Mouse (Mus musculus): ENCODE data around the gene Wfikkn2.

Wfikkn2 gene

DNA sequence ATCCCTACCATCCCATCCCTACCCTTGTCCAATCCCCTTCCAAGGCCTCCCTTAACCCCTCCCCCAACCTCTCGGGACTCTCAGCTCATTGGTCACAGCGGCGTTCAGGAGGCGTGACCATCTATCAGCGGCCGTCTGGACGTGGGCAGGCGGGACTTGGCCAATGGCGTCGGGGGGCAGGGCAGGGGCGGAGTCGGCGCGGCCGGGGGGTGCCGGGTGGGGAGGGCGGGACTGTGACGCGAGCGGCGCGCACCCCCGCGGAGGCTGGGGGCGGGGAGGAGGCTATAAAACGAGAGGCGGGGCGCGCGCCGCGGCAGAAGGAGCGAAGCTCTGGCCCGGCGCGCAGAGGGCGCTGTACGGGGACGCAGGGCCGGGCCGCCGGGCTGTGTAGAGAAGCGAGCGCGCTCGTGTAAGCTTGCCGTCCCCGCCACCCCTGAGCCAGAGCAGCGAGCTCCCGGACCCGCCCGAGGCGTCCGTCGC lies 34.6 kb downstream of the Wfikkn2 start, which contains the start of gene Tob1:
Gene Tob1, plus strand, starts transcription at position 331 of the 480 bp plus-strand sequence.
- peaks cover 38% of the 10 kb centered on the region for H3K4me1 ChIP-seq (replicated peaks; ENCODE audit: low read depth, low read length)
- TF ChIP-seq CTCF (conservative IDR thresholded peaks at IDR 0.05; ENCODE audit: low read length) = no peak
- TF ChIP-seq NANOG (IDR thresholded peaks at IDR 0.05; ENCODE audit: borderline replicate concordance, low read length) = no peak
- TF ChIP-seq POU5F1 (IDR thresholded peaks at IDR 0.05; ENCODE audit: borderline replicate concordance, low read length) = no peak
- peak within 1 kb of the TSS; percentile 90 for H3K4me3 ChIP-seq (replicated peaks; ENCODE audit: low read length)
- no peaks in the 10 kb centered on the region for H3K27me3 ChIP-seq (ENCODE audit: insufficient read depth, low read length)
- no peaks in the 10 kb centered on the region for H3K9me3 ChIP-seq (ENCODE audit: low read length)
- peaks cover 24% of the 10 kb centered on the region for H3K36me3 ChIP-seq (ENCODE audit: insufficient read depth, low read length)

DNA sequence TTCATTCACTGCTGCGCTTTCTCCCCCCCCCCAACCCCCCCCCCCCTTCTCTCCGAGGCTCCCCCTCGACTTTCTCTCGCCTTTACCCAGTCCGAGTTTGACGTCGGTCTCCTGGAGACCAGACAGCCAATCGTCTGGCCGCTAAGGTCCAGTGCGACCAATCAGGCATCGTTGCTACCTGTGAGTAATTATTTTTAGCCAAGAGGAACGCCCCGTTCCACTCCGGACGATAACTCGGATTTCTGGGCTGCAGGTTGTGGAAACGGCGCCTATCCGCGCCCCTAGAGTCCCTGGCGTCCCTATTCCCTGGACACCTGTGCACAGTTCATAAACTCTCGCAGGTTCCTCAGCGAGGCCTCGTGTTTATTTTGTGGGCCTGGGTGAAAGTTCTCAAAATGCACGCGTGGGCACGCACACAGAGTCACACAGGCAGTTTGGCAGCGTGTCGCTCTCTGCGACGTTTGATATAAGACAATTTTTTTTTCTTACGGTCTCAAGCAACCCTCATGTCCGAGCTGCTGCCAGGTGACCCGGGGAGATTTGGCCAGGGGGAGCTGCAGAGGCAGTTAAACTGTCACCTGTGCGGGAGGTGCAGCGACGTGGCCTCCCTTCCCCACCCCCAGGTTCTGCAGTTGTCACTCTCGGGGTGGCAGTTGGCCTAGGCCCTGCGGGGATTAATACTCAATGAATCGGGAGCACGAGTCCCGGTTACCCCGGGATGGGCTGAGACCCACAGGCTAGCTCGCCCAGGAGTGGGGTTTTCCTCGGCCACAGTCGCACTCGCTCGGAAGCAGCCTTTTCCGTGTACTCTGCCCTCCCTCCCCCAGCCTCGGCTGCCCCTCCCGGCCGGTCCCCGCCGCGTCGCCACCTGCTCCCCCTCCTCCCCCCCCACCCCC lies 35.4 kb downstream of the Wfikkn2 start:
- Histone ChIP-seq H3K36me3 (ENCODE audit: insufficient read depth, low read length) (peaks cover 16% of the 10 kb centered on the region), H3K9me3 (ENCODE audit: low read length) (no peaks in the 10 kb centered on the region), H3K4me3 (replicated peaks; ENCODE audit: low read length) (peak overlapping the region; percentile 89), H3K27me3 (ENCODE audit: insufficient read depth, low read length) (no peaks in the 10 kb centered on the region), H3K4me1 (replicated peaks; ENCODE audit: low read depth, low read length) (peaks cover 39% of the 10 kb centered on the region)
- TF ChIP-seq CTCF (conservative IDR thresholded peaks at IDR 0.05; ENCODE audit: low read length) (no peak), POU5F1 (IDR thresholded peaks at IDR 0.05; ENCODE audit: borderline replicate concordance, low read length) (no peak), NANOG (IDR thresholded peaks at IDR 0.05; ENCODE audit: borderline replicate concordance, low read length) (no peak)

DNA sequence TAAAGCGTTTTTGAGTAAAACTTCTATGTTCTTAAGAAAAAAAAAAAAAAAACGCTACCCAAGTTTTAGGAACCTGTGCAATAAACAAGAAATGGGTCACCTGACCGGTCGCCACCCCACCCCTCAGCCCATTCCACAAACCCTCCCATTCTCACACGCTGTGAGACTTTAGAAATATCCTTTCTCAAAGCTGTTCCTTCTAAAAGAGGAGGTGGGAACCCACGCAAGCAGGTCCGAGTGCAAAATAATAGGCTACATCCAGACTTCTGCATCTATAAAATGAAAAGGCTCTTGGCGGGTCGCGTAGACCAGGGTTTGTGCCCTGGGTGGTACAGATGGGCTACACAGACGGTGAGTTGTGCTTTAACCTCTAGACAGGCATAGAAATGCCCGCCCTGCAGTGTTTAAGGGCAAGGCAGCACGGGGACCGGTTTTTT lies 36.1 kb downstream of the Wfikkn2 start:
- H3K27me3 ChIP-seq (ENCODE audit: insufficient read depth, low read length) = no peaks in the 10 kb centered on the region
- peaks cover 14% of the 10 kb centered on the region for H3K36me3 ChIP-seq (ENCODE audit: insufficient read depth, low read length)
- peaks cover 39% of the 10 kb centered on the region for H3K4me1 ChIP-seq (replicated peaks; ENCODE audit: low read depth, low read length)
- no peaks in the 10 kb centered on the region for H3K9me3 ChIP-seq (ENCODE audit: low read length)
- TF ChIP-seq POU5F1 (IDR thresholded peaks at IDR 0.05; ENCODE audit: borderline replicate concordance, low read length) (no peak), CTCF (conservative IDR thresholded peaks at IDR 0.05; ENCODE audit: low read length) (no peak), NANOG (IDR thresholded peaks at IDR 0.05; ENCODE audit: borderline replicate concordance, low read length) (no peak)
- peak overlapping the region; percentile 89 for H3K4me3 ChIP-seq (replicated peaks; ENCODE audit: low read length)

DNA sequence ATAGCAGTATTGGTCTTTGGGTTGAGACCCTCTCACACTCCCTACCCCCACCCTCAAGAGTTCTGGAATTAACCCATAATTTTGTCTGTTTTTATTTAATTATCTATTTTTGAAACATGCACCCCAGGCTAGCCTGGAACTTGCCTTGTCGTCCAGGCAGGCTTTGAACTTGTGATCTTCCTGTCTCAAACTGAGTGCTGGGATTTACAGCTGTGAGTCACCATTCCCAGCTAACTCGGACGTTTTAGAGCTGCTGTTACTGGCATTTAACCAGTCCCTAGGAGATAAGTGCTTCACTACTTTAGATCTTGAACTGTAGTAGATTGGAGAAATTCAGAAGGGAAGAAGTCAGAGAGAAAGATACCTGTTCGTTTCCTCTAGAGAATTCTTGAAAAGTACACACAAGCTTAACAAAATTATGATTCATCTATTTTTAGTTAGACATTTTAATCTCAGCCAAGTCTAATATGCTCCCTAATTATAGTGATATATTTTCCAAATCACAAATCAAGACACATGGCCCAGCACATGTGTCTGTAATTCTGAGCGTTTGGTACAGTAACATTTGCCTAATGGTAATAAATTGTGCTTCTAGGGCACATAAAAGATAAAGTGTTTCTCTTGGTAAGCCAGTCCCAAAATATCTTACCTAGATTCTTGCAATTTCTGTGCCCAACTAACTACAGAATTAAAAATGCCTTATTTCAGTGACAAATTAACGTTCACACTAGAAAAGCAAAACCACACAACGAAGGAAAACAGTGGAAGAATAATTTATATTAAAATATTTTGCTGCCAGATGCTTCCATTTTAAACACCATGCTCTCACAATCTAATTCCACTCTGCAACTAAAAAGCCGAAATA lies 36.8 kb downstream of the Wfikkn2 start:
- TF ChIP-seq CTCF (conservative IDR thresholded peaks at IDR 0.05; ENCODE audit: low read length) (no peak), NANOG (IDR thresholded peaks at IDR 0.05; ENCODE audit: borderline replicate concordance, low read length) (no peak), POU5F1 (IDR thresholded peaks at IDR 0.05; ENCODE audit: borderline replicate concordance, low read length) (no peak)
- Histone ChIP-seq H3K36me3 (ENCODE audit: insufficient read depth, low read length) (peaks cover 7% of the 10 kb centered on the region), H3K9me3 (ENCODE audit: low read length) (no peaks in the 10 kb centered on the region), H3K27me3 (ENCODE audit: insufficient read depth, low read length) (no peaks in the 10 kb centered on the region), H3K4me1 (replicated peaks; ENCODE audit: low read depth, low read length) (peaks cover 34% of the 10 kb centered on the region), H3K4me3 (replicated peaks; ENCODE audit: low read length) (peak overlapping the region; percentile 89; the same call in 1 of the 2 replicates)

DNA sequence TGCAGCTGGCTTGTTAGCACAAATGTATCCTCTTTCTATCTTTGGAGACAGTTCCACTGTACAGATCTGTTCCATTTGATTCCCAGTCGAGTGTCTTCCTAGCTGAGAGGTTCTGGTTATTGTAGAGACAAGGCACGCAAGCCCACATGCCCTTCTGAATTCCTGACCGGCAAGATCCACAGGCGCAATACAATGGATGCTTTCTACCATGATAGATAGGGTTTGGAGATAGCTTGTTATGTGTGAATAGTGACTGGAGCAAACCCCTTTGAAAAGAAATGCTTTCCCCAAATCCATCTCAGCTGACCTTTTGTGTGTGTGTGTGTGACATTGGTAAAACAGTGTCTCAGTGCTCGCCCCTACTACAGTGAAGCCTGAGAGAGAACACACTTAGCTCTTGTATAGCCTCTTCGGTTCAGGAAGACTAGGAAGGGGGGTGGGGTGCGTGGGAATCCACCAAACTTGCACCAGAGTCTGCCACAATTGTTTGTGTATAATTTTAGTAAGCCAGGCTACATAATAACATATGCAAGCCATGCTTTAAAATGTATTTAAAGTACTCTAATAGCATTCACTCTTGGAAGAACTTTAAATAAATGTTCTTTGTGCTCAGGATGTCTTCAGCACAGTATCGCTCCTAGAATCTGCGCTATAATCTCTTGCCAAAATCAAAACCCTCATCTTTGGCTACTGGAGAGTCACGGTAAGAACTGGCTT lies 39.2 kb downstream of the Wfikkn2 start:
- peaks cover 16% of the 10 kb centered on the region for H3K4me1 ChIP-seq (replicated peaks; ENCODE audit: low read depth, low read length)
- no peak overlapping the region for H3K4me3 ChIP-seq (replicated peaks; ENCODE audit: low read length)
- TF ChIP-seq CTCF (conservative IDR thresholded peaks at IDR 0.05; ENCODE audit: low read length) = no peak

DNA sequence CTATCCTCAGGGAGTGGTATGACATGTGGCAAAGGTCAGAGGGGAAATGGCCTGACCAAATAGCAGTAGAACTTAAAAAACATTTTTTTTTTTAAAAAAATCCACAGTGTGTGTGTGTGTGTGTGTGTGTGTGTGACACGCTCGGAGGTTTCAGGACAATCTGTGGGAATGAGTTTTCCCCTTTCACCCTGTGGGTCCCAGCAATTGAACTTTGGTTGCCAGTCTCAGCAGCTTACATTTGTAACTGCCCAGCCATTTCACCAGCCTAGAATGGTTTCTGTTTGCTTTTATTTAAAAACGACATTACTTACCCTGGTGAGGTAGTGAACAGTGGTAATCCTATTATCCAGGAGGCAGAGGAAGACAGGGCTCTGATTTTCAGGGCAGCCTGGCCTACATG lies 42.7 kb downstream of the Wfikkn2 start:
- no peak overlapping the region for H3K4me3 ChIP-seq (replicated peaks; ENCODE audit: low read length)
- no peaks in the 10 kb centered on the region for H3K9me3 ChIP-seq (ENCODE audit: low read length)
- H3K27me3 ChIP-seq (ENCODE audit: insufficient read depth, low read length) = no peaks in the 10 kb centered on the region
- TF ChIP-seq NANOG (IDR thresholded peaks at IDR 0.05; ENCODE audit: borderline replicate concordance, low read length) (no peak), POU5F1 (IDR thresholded peaks at IDR 0.05; ENCODE audit: borderline replicate concordance, low read length) (no peak), CTCF (conservative IDR thresholded peaks at IDR 0.05; ENCODE audit: low read length) (no peak)
- H3K4me1 ChIP-seq (replicated peaks; ENCODE audit: low read depth, low read length) = peaks cover 5% of the 10 kb centered on the region; the same call in 1 of the 2 replicates
- H3K36me3 ChIP-seq (ENCODE audit: insufficient read depth, low read length) = no peaks in the 10 kb centered on the region

More for the DNA sequence above, 39.2 kb downstream of the Wfikkn2 start:
- Histone ChIP-seq H3K36me3 (ENCODE audit: insufficient read depth, low read length) (no peaks in the 10 kb centered on the region), H3K9me3 (ENCODE audit: low read length) (no peaks in the 10 kb centered on the region), H3K27me3 (ENCODE audit: insufficient read depth, low read length) (no peaks in the 10 kb centered on the region)

DNA sequence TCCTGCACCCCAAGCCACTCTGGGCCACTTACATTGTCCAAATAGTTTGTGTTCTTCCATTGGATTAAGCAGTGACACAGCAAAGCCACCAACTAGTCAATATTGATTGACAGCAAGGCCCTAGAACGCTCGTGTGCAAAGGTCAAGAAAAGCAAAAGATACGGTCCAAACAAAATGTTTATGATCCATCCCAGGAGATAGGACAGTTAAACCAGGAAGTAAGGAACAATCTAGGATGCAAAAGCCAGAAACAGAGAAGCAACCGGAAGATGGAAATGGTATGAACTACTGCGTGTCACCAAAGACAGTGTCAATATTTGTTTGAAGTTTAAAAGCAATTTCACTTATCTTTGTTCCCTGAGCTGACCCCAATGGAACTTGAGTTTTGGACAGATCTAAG lies 43.7 kb downstream of the Wfikkn2 start:
- TF ChIP-seq POU5F1 (IDR thresholded peaks at IDR 0.05; ENCODE audit: borderline replicate concordance, low read length) = no peak
- TF ChIP-seq CTCF (conservative IDR thresholded peaks at IDR 0.05; ENCODE audit: low read length) = no peak
- no peak for TF ChIP-seq NANOG (IDR thresholded peaks at IDR 0.05; ENCODE audit: borderline replicate concordance, low read length)
- Histone ChIP-seq H3K27me3 (ENCODE audit: insufficient read depth, low read length) (no peaks in the 10 kb centered on the region), H3K36me3 (ENCODE audit: insufficient read depth, low read length) (no peaks in the 10 kb centered on the region), H3K4me3 (replicated peaks; ENCODE audit: low read length) (no peak overlapping the region), H3K9me3 (ENCODE audit: low read length) (no peaks in the 10 kb centered on the region), H3K4me1 (replicated peaks; ENCODE audit: low read depth, low read length) (peaks cover 5% of the 10 kb centered on the region; the same call in 1 of the 2 replicates)

Measured in E14TG2a.4 (cell line).